Mouse (Mus musculus) heart, postnatal 10 days (tissue): ENCODE data around the gene Anxa4. TPM values are rescaled to one million over a fixed set of nuclear protein-coding genes. Genes with fewer than 3 reads are reported as not detected.

ENCODE experiments used
- DNase-seq, 2 experiments: peaks; one replicate each; pipeline ENCODE4 v3.0.0; 2021
- intact Hi-C: fragments of 180-260 bp; cut with DNase I; formaldehyde crosslinking; loops from one replicate; pipeline ENCODE4 v1.15.1; 2025
- total RNA-seq, 2 experiments: library from RNA; stranded (reverse); gene quantifications; 2 replicates each; pipeline ENCODE4 v1.2.3; 2021

Anxa4 gene
- 10 to 100 TPM; 38.5 to 39.6 TPM for total RNA-seq

- DNase-seq, result peak; percentile 86 to 87
- intact Hi-C loops, result loop anchor here (2.0 kb wide), 1 partner anchor 16 kb away; no protein-coding TSS in a partner anchor
Observed at GRCm38 (mm10) chr6:86793021-86793815, at the start of gene Anxa4. Anxa4 (minus strand) TSS chr6:86793584.

DNA sequence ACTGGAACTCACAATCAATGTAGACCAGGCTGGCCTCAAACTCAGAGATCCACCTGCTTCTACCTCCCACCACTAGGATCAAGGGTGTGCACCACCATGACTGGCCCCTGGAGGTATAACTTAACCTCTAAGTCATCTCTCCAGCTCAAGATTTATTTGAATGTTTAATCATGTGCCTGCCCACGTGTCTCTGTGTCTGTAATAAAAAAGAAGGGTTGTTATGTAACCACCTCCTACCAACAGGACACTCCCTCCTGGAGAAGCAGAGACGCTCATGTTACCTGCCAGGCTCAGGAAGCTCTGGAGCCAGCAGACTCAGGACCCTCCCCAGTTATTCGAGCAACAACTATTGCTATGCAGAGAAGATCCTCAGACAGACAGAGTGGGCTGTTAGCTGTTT, 48.6 kb upstream of the Anxa4 start:
- intact Hi-C loops, result no loop called here
- DNase-seq, result no peak

GRCm38 (mm10) chr6:86839089-86839488, 45.7 kb upstream of the Anxa4 start:
- intact Hi-C loops, result no loop called here
- DNase-seq, result no peak

GRCm38 (mm10) chr6:86832802-86833502, 39.6 kb upstream of the Anxa4 start:
- peak; percentile 88 to 92 for DNase-seq
- intact Hi-C loops, result no loop called here

DNA sequence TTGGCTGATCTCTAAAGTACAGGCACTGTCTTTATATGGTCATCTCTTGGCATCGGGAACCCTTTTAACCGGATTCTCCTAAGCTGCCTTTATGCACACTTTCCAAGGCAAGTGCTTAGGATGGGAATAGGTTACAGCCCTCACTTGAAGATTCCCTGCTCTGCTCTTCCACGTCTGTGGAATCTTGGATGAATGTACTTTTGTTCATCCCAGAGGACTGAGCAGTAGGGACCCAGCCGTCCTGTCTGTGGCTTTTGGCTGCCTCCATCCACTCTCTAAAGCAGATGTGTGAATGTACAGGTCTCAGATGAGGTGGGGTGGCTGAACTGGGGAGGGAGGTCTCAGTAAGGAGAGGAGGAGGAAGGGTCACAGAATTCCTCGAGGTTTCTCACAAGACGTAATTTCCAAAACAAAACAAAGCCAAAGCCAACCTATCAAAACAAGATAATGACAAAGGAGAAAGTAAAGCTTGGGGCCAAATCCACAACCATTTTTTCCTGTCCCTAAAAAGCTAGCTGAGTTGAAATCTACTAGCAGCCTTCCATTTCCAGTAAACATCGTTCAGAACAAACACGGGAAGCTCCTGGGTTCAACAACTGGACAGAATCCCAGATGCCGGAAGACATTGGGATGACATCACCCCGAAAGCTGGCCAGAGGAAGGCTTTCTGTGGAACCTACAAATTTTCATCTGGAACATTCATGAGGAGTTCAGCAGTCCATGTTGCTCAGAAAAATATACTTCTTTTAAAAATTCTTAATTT, 37.5 kb upstream of the Anxa4 start:
- intact Hi-C loops, result no loop called here
- peak; percentile 76 to 81 for DNase-seq

DNA sequence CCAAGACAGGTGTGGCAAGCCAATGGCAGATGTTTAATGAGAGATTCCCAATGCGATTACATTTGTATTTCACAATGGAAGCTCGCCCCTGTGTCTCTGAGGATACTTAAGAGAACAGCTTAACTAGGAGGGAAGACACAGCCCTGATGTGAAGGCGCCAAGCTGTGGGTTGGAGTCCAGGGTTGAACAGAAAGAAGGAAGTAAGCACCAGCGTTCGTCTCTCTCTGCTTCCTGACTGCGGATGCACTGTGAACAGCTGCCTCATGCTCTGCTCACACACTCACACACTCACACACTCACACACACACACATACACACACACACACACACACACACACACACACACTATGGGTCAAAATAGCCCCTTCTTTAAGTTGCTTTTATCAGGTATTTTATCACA, 36.4 kb upstream of the Anxa4 start:
- intact Hi-C loops, result no loop called here
- no peak for DNase-seq

DNA sequence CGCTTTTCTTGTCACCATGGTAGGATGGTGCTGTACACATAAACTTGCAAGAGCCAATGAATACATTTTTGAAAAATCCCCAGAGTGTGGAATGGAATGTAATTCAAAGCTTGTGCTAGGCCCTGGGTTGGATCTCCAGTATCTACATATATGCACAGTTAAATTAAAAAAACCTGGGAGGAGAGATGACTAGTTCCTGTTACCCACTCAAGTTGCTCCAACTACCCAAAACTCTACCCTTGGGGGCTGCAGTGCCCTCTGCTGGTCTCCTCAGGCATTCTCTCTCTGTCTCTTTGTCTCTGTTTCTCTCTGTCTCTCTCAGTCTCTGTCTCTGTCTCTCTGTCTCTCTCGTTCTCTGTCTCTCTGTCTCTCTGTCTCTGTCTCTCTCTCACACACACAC, 34.0 kb upstream of the Anxa4 start:
- intact Hi-C loops, result no loop called here
- DNase-seq, result no peak

- intact Hi-C loops, result no loop called here
- no peak for DNase-seq
Observed at GRCm38 (mm10) chr6:86824401-86824800, 31.0 kb upstream of the Anxa4 start.

GRCm38 (mm10) chr6:86823824-86824223, 30.4 kb upstream of the Anxa4 start:
- DNase-seq, result peak; percentile 60 to 62
- intact Hi-C loops, result no loop called here

DNA sequence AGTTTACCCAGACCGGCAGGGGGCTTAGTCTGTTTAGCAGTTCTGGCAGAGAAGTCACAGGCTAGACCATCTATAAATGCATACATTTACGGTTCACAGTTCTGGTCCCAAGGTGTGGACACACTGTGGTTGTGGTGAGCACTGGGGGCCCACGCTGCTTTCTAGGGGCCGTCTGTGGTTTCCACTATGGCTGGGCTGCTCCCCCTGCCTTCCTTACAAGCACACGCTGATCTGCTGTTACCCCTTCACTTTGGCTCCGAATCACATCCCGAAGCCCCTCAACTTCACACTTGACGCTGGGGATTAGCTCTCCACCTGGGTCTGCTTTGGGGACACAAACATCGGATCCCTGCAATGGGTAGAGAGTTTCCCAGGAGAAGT, 29.7 kb upstream of the Anxa4 start:
- intact Hi-C loops, result no loop called here
- DNase-seq, result no peak

DNA sequence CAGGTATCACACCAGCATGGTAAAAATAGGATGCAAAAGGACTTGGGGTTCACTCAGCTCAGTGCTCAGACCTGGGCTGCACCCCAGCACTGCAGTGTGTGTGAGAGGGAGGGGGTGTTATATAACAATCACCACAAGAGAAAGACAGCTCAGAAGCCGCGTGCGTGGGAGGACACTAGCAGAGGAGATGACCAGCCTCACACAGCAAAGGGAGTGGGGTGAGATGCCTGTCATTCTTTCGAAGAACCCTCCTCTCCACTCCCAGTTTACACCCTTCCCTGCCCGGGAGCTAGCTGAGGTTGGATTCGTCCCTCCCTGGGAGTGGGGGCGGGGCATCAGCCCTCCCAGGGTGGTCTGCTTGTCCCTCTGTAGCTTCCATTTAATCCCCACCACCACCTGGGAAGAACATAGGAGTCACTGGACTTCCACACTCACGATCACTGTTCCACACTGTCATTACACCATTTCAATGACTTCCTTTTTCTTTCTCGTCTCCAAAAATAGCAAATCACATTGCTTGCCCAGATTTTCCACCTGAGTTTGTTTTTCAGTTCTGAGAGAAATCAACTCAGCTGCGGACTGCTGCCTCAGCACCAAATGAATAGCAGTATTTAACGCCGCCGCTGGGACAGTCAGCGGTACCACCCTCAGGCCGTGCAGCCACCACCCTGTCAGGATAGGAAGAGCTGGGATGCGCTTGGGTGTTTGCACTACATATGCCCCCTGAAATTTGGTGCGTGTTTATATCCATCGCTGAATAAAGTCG, 29.1 kb upstream of the Anxa4 start:
- intact Hi-C loops, result no loop called here
- peak; percentile 47 to 64 for DNase-seq

GRCm38 (mm10) chr6:86820690-86821089, 27.3 kb upstream of the Anxa4 start:
- intact Hi-C loops, result no loop called here
- peak in 1 of 2 experiments; percentile 28 for DNase-seq

DNA sequence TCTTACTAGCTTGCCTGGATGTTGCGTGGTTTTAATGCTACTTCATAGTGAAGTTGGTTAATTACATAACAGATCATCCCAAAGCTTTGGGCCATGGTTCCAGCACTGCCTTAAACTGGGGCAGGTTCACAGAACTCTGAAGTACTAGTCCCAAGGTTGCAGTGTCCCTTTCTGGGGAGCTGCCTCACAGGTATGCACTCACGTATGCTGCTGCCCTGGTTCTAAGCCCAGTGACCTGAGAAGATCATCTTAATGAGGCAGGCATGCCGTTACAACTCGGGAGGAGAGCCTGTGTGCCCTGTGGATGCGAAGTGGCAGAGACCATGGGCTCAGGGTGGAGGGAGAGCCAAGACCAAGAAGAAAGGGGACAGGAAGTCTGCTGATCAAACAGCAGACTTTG, 26.5 kb upstream of the Anxa4 start:
- no peak for DNase-seq
- intact Hi-C loops, result loop anchor here (5.0 kb wide), 2 partner anchors 47 to 182 kb away; no protein-coding TSS in a partner anchor

DNA sequence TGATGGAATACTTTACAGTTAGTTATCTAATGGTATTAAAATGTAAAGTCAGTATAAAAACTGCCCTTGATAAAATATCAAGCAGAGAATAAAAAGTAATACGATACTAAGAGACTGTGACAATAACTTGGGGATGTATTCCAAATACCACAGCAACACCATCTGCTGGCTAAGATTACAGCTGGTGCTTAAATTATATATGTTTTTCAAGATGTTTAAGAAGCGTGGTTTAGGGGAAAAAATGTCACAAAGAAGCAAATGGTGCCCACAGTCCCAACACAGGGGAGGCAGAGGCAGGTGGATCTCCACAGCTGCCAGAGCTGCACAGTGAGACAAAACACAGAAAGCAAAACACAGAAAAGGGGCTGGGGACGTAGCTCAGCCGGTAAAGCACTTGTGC, 25.5 kb upstream of the Anxa4 start:
- intact Hi-C loops, result loop anchor here (5.0 kb wide), 2 partner anchors 48 to 183 kb away; no protein-coding TSS in a partner anchor
- DNase-seq, result no peak

GRCm38 (mm10) chr6:86816586-86816985, 23.2 kb upstream of the Anxa4 start:
- intact Hi-C loops, result loop anchor here (1.0 to 5.0 kb wide), 3 partner anchors 34 to 186 kb away; no protein-coding TSS in a partner anchor
- DNase-seq, result peak; percentile 69 to 71

- intact Hi-C loops, result loop anchor here (5.0 kb wide), 2 partner anchors 52 to 187 kb away; no protein-coding TSS in a partner anchor
- DNase-seq, result peak in 1 of 2 experiments; percentile 7
Observed at GRCm38 (mm10) chr6:86815436-86815835, 22.1 kb upstream of the Anxa4 start.

DNA sequence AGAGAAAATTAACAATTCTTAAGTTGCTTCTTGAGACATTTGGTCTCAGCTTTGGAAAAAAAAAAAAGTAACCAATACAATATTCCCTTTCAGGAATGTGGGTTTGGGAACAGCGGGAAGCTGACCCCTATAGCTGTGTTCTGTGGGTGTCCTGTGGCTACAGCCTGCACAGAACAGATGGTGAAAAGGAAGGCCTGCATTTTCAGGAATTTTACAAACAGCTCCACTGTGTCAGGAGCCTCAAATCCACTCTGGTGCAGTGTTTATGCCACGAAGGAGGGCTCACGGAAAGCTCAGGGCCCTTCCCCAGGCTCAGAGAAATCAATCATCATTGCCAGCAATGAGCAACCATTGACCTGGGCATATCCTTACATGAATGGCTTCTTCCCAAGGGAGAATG, 21.5 kb upstream of the Anxa4 start:
- no peak for DNase-seq

DNA sequence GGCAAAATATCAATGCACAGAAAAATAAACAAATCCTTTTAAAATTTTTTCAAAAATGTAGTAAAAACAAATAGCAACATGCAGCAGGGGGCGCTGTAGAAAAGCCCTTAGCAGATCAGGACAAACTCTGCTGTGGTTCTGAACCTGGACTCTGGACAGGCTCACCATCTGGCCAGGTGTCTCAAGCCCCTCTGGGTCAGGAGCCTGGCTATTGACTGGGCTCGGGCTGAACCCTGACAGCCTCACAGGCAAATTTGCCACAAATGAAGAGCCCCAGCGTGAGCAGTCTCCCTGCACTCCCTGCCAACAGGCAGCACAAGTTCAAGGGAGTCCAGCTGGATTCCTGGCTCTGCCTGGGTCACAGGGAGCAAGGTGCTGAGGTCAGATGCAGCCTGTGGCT, 20.0 kb upstream of the Anxa4 start:
- intact Hi-C loops, result loop anchor here (1.0 kb wide), 1 partner anchor 108 kb away; no protein-coding TSS in a partner anchor

More for the DNA sequence above, 21.5 kb upstream of the Anxa4 start:
- intact Hi-C loops, result loop anchor here (5.0 kb wide), 2 partner anchors 52 to 187 kb away; no protein-coding TSS in a partner anchor

GRCm38 (mm10) chr6:86812919-86813318, 19.5 kb upstream of the Anxa4 start:
- intact Hi-C loops, result loop anchor here (1.0 kb wide), 1 partner anchor 108 kb away; no protein-coding TSS in a partner anchor
- no peak for DNase-seq

More for the DNA sequence above, 20.0 kb upstream of the Anxa4 start:
- peak; percentile 59 to 79 for DNase-seq
